In genomic region chr1:190332001-190332400, GRCm38 (mm10) we compare ENCODE assay signal across 17 mouse cellular contexts.
DNase-seq lines count a peak whose midpoint lies in the region.
"Had no signal": no experiment of that assay in that cellular context is flagged by ENCODE, and none has a peak within 500 bp of the region (broad histone marks: within the 10 kb centered on the region; RNA-seq: fewer than 3 reads in every experiment).

No protein-coding gene starts in this region.

- intact Hi-C loops in heart, postnatal 36 days (cut with DNase I): no loop called here

- peak; percentile 81 for DNase-seq in heart, adult 11 months
- DNase-seq in heart, postnatal 36 days: no peak
- DNase-seq in kidney, adult 11 months: peak; percentile 8
- DNase-seq in kidney, postnatal 10 days: no peak
- peak; percentile 35 for DNase-seq in kidney, adult 9 months
- DNase-seq in kidney, postnatal 4 days: no peak
- peak; percentile 35 to 58 for DNase-seq in kidney, postnatal 36 days
- no peak for DNase-seq in kidney, adult 18-20 months
- DNase-seq: adrenal gland, adult 8-10 months; adrenal gland, postnatal 14 days; adrenal gland, postnatal 36 days; B cell, adult 2 months; cerebellum, adult 11-12 months; cerebellum, adult 2 months; cerebellum, adult 9-10 months; cerebellum, postnatal 10 days; cerebellum, postnatal 25 days had no signal

Comparison
In these comparisons a context has a peak if more than half of its experiments do, and no peak if none do; other contexts are left out.
1. DNase-seq: peak in heart, adult 11 months (single experiment), kidney, adult 11 months (single experiment), kidney, adult 9 months (single experiment) and kidney, postnatal 36 days (2 of 2); none in heart, postnatal 36 days (0 of 2), kidney, postnatal 10 days (single experiment), kidney, postnatal 4 days (0 of 2) and kidney, adult 18-20 months (single experiment).